Mouse (Mus musculus) B cell, adult (primary cell): Measurements from ENCODE around the gene Rbm17. TPM values are rescaled to one million over a fixed set of nuclear protein-coding genes. Genes with fewer than 3 reads are reported as not detected.

Experiments
- total RNA-seq: library from RNA; stranded (reverse); gene quantifications from 4 replicates; pipeline ENCODE4 v1.2.4, GENCODE M21; 2023; ENCODE audit not compliant: inconsistent age

Rbm17 gene
- 142 to 177 TPM (median 164 TPM) in 4 replicates for total RNA-seq

GRCm38 (mm10) chr2:11604053-11604452, at the start of gene Rbm17:
Gene Rbm17 (minus strand): TSS chr2:11604153.

GRCm38 (mm10) chr2:11642451-11642941, 38.5 kb upstream of the Rbm17 start, which contains the start of gene Il2ra:
Gene Il2ra (plus strand): TSS chr2:11642807.

GRCm38 (mm10) chr2:11625890-11626289, 21.9 kb upstream of the Rbm17 start, which contains the start of gene Gm17490:
Gene Gm17490 (minus strand): TSS chr2:11626264.

GRCm38 (mm10) chr2:11553471-11554400, 50.2 kb downstream of the Rbm17 start, which contains the start of gene Pfkfb3:
Gene Pfkfb3 (minus strand): TSS chr2:11554077.

Other genes with a start within 250 kb of the Rbm17 start
- gene Pfkfb3, start 50.1 kb downstream of the Rbm17 start, total RNA-seq, result 43.5 to 55.8 TPM (median 45.0 TPM) in 4 replicates
- gene Gm17490, start 22.1 kb upstream of the Rbm17 start, total RNA-seq, result not detected in 4 replicates
- 2.6 to 3.3 TPM (median 3.0 TPM) in 4 replicates for gene Il2ra, start 38.7 kb upstream of the Rbm17 start, total RNA-seq
- 5.2 to 9.1 TPM (median 5.7 TPM) in 4 replicates for gene Il15ra, start 101.1 kb upstream of the Rbm17 start, total RNA-seq
- 49.7 to 66.0 TPM (median 55.6 TPM) in 4 replicates for gene Fbh1, start 173.4 kb upstream of the Rbm17 start, total RNA-seq
- 86.7 to 98.9 TPM (median 91.5 TPM) in 4 replicates for gene Ankrd16, start 173.7 kb upstream of the Rbm17 start, total RNA-seq